Mouse (Mus musculus) CD4-positive, CD25-positive, alpha-beta regulatory T cell, adult 4 months (primary cell): Measurements from ENCODE around the gene Cldn14. TPM values are rescaled to one million over a fixed set of nuclear protein-coding genes. Genes with fewer than 3 reads are reported as not detected.

Experiments
- ATAC-seq: one replicate; pipeline ENCODE4 v1.8.0; 2017
- polyA plus RNA-seq, 2 experiments: library from polyadenylated mRNA; unstranded; fragments of 100-300 nt; shearing (Covaris generic); gene quantifications; one replicate each; pipeline ENCODE4 v1.2.1; 2017

Cldn14 gene
- polyA plus RNA-seq, 2 experiments from 2014 or later: not detected

DNA sequence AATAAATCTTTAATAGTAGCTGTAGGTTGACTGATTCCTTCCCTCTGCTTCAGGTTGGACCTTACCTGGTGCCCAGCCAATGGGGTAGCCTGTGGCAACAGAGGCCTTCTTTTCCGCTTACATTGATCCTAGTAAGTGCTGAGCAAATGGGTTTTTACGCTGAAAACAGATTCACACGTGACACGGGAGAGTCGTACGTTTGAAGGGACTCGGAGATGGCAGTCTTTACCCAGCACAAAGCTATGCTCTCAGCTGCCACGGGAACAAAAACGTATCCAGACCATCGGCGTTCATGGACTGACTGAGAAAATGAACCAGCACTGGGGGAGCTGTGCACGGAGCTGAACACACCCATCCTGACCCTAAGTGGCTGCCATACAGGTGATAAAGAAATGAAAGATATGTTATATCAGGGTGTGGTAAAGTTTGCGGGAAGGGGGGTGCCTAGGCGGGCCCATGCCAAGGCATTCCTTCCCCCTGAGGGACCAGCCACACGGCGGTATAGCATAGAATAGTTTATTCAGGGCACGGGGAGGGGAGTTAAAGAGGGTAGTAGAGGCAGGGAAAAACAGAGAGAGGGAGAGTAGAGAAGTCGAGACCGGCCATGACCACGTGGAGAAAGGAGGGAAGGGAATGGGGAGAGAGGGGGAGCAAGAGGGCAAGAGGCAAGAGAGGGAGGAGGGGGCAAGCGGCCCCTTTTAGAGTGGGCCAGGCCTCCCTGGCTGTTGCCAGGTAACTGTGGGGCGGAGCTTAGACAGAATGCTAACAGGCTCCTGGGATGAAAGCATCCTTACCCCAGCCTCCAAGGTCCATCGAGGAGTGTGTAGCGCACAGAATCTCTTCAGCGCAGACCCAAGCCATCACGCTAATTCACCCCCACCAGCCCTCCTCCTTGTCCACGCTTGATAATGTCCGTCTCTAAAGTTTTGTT, 97.6 kb downstream of the Cldn14 start:
- no peak for ATAC-seq

DNA sequence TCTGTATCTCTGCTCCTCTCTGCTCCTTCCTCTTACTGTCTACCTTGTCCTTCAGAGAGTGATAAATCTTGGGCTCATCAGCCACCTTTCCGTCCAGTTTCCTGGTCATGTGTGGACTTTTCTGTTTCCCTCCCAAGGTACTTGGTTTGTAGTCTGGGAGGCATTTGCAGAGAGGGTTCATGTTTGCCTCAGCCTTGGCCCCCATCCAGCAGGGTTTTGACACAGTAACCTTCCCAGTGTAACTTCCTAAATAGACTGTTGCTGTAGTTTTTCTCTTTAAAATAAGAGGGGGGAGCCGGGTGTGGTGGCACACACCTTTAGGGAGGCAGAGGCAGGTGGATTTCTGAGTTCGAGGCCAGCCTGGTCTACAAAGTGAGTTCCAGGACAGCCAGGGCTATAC, 98.7 kb downstream of the Cldn14 start:
- no peak for ATAC-seq

DNA sequence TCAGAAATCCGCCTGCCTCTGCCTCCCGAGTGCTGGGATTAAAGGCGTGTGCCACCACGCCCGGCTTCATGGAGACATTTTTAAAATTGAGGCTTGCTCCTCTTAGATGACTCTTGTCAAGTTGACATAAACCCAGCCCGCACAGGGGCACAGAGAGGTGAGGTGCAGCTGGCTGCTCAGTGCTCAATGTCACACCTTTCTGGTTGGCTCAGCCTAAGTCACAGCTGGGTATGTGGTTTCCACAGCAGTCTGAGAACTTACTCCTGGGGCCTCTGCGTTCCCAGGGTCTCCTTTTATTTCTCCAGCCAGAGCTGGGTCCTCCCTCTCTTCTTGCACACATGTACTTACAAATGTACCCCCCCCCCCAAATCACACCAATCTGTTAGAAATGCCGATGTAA, 100.4 kb downstream of the Cldn14 start:
- ATAC-seq: no peak

DNA sequence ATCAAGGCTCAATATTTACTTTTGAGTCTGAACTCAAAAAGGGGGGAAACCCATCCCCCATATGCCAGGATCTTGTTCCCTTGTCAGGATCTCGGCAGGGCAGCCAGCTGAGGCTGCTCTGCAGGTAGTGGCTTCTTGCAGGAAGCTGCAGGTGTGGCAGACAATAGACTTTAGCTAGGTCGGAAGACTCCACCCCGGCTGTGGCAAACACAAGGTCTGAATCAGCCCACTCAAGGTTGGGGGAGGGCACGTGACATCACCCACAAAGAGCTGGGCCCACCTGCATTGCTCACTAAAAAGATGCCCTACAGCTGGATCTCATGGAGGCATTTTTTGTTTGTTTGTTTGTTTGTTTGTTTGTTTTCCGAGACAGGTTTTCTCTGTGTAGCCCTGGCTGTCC, 100.9 kb downstream of the Cldn14 start:
- ATAC-seq: no peak

DNA sequence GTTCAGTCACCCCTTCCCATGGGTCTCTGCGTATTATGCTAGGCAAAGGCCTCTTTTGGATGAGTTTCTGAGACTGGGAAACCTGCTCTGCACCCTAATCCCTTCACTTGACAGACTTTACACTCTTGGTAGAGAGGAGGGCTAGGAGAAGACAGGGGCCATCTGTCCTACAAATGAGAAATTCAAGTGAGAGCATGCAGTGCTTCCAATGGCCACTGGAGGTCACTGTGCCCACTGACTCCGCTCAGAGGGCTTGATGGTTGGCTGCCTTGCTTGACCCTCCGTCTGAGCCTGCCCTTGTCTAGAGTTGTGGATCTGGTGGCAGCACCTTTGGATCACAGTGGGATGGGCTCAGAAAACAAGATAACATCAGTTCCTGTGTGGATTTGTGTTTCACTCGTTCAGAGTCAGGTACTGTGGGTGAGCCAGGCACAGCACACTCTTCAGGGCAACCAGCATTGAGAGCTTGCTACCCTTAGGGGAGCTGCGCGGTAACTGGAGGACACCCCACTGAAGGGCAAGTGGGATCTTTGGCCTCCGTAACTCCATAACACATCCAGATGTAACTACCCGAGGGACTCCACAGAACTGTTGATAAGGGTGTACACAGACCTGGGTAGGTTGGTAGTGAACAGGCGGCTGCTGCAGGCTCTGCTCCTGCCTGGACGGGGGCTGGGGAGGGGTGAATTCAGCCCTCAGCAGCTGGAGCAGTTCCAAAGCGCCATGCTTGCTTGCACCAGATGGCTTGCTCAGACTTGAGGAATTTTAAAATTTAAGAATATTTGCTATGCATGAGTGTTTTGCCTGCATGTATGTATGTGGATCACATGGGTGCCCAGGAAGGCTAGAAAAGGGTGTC, 102.3 kb downstream of the Cldn14 start:
- peak; percentile 71 for ATAC-seq

DNA sequence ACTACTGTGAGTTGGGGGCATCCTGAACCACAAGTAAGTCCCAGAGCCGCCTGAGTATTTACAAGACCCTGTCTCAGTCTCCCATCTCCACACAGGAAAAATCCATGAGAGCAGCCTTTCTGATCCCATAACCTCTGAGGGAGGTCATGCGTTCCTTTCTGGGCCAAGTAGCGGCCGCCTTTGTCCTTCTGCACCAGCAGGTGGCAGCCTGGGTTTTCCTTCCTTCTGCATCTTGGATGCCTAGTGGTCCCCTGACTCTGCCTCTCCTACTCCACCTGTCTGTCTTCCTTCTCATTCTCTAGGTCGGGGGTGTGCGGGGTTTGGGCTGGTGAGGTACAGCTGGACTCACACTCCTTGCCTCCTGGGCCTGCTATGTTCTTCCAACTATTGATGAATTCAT, 105.6 kb downstream of the Cldn14 start:
- no peak for ATAC-seq

DNA sequence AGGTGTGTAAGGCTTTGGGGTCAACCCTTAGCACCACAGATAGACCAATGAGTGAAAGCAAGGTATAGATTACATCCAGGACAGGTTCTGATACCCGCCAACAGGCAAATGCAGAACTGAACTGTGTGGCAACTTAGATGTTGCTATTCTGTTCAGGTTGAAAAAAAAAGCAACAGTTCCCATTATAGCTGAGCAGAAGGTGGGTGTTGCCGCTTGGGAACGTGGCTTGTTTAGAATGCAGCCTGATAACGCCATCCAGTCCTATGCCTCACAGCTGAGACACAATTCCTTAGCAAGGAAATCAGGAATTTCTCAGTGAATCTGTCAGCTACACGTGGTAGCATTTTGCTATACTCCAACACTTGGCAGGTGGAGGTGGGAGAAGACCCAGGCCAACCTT, 115.4 kb downstream of the Cldn14 start:
- ATAC-seq: no peak

DNA sequence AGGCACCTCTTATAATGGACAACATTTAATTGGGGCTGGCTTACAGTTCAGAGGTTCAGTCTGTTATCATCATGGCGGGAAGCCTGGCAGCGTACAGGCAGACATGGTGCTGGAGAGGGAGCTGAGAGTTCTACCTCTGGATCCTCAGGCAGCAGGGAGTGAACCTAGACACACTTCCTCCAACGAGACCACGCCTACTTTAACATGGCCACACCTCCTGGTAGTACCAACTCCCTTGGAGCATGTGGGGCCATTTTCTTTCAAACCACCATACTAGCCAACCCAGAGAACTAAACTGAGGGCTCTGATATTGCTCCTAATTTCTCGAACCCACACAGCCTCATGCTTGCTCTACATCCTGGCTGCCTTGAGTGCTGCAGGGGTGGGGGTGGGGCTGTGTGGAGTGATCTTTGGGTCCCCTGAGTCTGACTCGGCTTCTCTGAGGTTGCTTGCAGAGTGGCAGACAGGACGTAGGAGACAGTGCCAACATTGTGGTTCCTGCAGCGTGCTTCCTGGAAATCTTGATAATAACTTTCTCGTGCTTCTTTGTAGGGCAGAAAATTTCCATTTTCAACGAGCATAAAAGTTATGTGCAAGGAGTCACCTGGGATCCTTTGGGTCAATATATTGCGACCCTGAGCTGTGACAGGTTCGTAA, 117.6 kb downstream of the Cldn14 start:
- no peak for ATAC-seq

DNA sequence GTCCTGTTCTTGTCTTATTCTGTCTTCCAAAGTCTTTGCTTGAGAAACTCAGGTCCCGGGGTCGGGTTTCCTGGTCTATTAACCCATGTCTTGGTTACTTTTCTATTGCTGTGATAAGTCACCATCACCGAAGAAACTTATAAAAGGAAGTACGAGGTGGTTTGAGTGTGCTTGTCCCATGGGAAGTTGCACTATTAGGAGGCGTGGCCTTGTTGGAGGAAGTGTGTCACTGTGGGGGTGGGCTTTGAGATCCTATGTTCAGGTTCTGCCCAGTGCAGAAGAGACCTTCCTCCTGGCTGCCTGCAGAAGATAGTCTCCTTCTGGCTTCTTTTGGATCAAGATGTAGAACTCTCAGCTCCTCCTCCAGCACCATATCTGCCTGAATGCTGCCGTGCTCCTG, 120.2 kb downstream of the Cldn14 start:
- ATAC-seq: no peak

DNA sequence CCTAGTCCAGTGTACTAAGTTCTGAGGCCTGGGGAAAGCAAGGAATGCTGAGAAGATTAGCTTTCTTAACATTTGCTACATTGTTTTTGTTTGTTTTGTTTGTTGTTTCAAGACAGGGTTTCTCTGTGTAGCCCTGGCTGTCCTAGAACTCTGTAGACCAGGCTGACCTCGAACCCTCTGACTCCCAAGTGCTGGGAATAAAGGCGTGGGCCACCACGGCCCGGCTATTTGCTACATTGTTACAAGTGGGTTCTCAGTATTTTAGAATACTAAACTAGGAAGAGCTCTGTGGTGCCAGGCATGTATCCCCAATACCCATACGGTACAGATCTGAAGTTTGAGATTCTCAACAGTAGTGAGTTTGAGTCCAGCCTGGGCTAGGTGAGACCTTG, 123.9 kb downstream of the Cldn14 start:
- no peak for ATAC-seq

DNA sequence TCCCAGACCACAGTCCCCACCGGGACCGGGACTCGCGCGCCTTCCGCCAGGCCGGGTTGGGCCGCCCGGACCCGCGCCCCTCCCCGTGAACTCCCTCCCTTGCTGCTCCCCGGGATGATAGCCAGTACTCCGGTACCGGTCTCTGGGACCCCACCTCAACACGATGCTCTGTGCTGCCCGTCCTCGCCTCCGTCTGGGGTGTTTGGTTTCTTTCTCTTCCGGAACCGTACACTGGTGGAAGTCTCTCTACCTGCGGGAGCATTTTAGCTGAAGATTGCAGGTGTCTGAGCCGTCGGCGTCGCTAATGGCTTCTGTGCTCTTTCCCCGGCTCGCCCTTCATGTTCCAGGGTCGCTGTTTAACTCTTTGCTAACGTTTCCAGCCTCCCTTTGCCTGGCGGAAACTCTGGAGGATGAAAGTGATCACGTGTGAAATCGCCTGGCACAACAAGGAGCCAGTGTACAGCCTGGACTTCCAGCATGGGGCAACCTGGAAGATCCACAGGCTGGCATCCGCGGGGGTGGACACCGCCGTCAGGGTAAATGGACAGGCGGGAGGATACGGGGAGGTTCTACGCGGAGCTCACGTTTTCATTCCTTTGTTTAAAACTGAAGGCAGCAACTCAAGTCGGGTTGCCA, 124.4 kb downstream of the Cldn14 start:
- peak; percentile 44 for ATAC-seq

DNA sequence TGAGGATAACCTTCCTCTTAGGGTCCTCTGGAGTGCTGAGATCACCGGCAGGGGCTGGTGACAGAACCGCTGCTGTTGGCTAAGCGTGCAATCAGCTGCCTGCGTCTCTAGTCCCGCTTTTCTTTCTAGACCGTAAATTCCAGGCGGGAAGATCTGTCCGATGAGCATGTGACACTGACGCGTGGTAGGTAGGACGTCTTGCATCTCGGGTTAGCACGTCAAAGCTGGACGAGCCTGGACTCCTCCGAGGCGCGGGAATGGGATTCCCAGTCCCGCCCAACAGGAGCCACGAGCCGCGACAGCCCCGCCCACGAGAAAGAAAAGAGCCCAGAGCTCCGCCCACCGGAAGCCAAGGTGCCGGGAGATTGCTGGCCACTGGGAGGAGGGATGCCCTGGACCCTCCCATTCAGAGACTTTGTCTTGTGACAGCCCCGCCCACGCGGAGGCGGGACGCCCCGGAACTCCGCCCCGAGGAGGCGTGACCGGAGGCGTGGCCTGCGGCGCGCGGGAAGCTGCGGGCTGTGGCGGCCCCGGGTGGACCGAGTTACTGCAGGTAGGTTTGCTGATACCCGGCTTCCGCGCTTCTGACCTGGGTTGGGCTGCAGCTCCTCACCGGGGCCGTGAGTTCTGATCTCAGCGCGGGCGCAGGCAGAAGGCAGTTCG, 125.1 kb downstream of the Cldn14 start, which contains the start of gene Chaf1b:
Gene Chaf1b, plus strand, starts transcription at position 479 of the 663 bp plus-strand sequence.
- peak; percentile 96 for ATAC-seq

DNA sequence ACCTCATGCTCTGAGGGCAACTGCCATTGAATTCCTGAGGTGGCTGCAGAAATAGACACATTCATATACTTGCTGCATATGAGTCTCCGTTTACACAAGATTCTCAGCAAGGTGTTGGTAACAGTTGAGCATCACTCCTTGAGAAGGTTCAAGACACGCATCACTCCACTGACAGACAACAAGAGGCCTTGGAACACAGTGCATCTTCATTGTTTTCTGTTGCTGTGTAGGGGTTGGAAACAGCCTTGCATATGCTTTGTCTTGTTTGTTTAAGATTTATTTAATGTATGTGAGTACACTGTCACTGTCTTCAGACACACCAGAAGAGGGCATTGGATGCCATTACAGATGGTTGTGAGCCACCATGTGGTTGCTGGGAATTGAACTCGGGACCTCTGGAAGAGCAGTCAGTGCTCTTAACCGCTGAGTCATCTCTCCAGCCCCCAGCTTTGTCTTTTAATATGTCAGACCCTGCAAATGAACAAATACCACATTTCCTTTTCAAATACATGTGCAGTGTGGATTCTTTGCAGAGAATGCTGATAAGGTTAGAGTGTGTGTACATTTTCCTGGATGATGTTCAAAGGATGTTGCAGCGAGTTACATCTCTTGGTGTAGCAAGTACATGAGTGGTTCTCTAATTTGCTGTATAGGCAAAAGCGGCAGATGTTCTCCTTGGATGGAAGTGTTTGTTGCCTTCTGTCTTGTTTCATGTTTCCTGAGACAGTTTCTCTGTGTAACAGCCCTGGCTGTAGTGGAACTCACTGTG, 130.8 kb downstream of the Cldn14 start:
- no peak for ATAC-seq

DNA sequence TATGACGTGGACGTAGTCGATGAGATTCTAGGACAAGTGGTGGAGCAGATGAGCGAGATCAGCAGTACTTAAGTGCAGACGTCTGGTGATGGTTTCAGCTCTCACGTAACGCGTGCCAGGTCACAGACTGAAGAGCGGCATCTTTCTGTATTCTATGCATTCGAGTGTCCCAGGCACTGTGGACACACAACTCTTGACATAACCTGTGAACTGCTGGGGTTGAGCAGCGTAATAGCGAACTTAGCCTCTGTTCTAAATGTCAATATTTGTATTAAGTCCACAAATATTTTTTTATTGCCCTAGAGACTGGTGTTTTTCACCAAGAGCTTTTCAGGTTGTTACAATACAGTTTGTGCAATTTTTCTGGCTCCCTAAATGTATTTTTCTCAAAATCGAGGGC, 133.8 kb downstream of the Cldn14 start:
- ATAC-seq: no peak

Other genes with a start within 250 kb of the Cldn14 start
- 100 to 1,000 TPM in 1 of 2 experiments, 10 to 100 TPM in 1; 90.1 to 129 TPM for gene Morc3, start 176.7 kb downstream of the Cldn14 start, polyA plus RNA-seq
- gene Chaf1b, start 124.9 kb downstream of the Cldn14 start, polyA plus RNA-seq: 10 to 100 TPM; 15.2 to 25.6 TPM
- not detected for gene Sim2, start 76.1 kb upstream of the Cldn14 start, polyA plus RNA-seq